Mouse (Mus musculus) adrenal gland, postnatal 4 days (tissue): ENCODE results near the gene Gsk3a. TPM values are rescaled to one million over a fixed set of nuclear protein-coding genes. Genes with fewer than 3 reads are reported as not detected.
A peak's percentile ranks its signal among the peaks of the same experiment; 100 is the strongest.

ENCODE experiments used
- DNase-seq, 2 experiments: peaks; one replicate each; pipeline ENCODE4 v3.0.0; 2021 to 2022; ENCODE audit warnings: low spot score in 2 of 2, mixed read lengths in 2 of 2
- long read RNA-seq, 2 experiments: library from polyadenylated mRNA; stranded (forward); transcript quantifications; one replicate each; pipeline ENCODE4 v2.0.0; 2021
- total RNA-seq, 2 experiments: library from RNA; stranded (reverse); gene quantifications; 2 replicates each; pipeline ENCODE4 v1.2.3; 2021

Gene Gsk3a
- total RNA-seq = 10 to 100 TPM; 84.8 to 89.3 TPM
- long read RNA-seq, experiment 1, transcript Gsk3a-201 (11 exons, 2,260 nt) = major isoform, 40 of 63 reads
- long read RNA-seq, experiment 1, partial matches to known transcripts = 7 of 63 reads
- long read RNA-seq, experiment 1, other reads (novel, unspliced or antisense) = 16 of 63 reads
- long read RNA-seq, experiment 2, transcript Gsk3a-201 (11 exons, 2,260 nt) = major isoform, 53 of 84 reads
- long read RNA-seq, experiment 2, partial matches to known transcripts = 10 of 84 reads
- long read RNA-seq, experiment 2, other reads (novel, unspliced or antisense) = 21 of 84 reads

- peak; percentile 88 to 95 for DNase-seq
These were observed at the start of gene Gsk3a for GRCm38 (mm10) chr7:25237249-25238014. Gene Gsk3a (minus strand): TSS chr7:25237851.

DNA sequence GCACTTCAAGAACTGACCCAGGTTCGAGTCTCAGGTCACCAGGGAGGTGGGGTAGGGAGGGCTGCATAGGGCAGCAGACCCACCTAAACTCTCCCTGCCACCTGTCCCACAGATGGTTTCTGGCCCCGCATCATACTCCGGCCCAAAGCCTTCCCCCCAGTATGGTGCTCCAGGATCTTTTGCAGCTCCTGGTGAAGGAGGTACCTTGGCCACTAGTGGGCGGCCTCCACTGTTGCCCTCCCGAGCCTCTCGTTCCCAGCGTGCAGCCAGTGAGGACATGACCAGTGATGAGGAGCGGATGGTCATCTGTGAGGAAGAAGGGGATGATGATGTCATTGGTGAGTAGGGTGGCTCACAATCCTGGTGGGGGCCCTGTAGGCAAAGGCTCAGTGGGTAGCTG, 49.3 kb upstream of the Gsk3a start:
- no peak for DNase-seq

DNA sequence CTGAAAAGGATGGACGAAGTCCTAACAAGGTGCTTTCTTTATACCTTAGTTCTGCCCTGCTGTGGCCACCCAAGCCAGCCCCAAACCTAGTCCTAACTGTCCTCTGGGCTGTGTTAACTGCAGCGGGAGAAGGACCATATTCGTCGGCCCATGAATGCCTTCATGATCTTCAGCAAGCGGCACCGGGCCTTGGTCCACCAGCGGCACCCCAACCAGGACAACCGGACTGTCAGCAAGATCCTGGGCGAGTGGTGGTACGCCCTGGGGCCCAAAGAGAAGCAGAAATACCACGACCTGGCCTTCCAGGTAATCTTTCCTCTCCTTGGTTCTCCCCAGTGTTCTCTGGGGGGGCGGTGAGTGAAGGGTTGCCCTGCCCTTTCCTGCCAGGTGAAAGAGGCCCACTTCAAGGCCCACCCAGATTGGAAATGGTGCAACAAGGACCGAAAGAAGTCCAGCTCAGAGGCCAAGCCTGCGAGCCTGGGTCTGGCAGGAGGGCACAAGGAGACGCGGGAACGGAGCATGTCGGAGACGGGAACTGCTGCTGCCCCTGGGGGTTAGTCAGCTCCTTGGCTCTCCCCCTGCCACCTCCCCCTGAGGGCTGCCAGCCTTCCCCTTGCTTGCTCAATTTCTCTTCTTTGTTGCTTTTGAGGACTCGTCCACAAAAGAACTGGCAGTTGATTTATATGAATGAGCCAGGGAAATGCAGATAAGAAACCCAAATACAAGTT, 48.0 kb upstream of the Gsk3a start:
- no peak for DNase-seq

DNA sequence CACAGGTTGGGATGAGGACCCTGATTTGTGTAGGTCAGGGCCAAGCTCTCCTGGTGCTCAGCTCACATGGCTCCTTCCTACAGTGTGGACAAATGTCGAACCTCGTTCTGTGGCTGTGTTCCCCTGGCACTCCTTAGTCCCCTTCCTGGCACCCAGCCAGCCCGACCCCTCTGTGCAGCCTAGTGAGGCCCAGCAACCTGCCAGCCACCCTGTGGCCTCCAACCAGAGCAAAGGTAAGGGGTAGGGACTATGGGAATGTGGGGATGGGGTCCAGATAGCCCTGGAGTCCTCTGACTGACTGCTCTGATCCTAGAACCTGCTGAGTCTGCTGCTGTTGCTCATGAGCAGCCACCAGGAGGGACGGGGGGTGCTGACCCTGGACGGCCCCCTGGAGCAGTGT, 47.1 kb upstream of the Gsk3a start:
- no peak for DNase-seq

DNA sequence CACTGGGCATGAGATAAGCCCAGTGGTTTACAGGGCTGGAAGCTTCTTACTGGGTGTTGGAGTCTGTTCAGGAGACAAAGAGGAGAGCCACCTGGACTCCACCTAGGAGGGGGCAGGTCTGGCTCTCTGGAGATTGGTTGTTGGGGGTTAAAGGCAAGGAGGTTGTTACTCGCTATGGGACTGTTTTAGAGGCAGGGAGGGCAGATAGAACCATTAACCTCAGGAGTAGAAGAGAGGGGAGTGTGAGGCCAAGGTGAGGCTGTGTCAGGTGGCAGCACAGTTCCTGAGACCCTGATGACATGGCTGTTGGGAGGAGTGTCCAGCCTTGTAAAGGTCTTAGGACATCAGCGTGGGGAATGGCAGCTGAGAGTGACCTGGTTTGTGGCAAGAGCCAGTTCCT, 46.5 kb upstream of the Gsk3a start:
- DNase-seq = no peak

DNA sequence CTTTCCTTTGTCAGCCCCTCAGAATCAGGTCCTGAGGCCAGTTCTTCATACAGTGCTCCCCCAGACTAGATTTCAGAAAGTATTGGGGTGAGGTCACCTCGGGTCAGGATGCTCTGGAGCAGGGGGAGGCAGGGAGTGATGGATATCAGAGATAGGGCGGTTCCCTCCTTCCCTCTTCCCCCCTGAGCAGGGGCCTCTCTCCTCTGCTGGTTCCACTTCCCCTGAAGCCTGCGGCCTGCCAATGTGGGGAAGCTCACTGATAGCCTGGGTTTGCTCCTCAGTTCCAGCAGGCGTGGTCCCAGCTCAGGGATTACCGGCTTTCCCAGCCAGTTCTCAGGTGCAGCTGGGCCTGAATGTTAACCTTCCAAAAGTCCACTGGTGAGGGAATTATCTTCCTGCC, 46.0 kb upstream of the Gsk3a start:
- DNase-seq = no peak

DNA sequence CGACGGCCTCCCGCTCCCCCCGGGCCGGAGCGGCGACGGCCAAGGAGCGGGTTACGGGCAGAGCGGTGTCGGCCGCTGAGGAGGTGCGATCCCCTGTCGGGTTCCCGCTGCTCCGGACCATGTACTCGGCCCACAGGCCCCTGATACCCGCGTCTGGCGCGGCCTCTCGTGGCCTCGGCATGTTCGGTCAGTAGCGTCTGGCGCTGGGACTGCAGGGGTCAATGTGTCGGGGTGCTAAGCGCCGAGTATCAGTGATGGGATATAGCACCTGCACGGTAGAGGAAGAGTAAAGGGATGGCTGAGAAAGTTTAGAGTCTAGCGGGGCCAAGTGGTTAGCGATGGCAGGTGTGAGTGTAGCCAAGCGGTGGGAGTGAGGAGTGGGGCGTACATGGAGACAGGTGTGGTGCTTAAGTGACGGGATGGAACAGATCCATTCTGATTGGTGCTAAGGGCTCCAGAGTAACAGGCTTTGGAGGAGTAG, 45.1 kb upstream of the Gsk3a start:
- peak in 1 of 2 experiments; percentile 35 for DNase-seq

DNA sequence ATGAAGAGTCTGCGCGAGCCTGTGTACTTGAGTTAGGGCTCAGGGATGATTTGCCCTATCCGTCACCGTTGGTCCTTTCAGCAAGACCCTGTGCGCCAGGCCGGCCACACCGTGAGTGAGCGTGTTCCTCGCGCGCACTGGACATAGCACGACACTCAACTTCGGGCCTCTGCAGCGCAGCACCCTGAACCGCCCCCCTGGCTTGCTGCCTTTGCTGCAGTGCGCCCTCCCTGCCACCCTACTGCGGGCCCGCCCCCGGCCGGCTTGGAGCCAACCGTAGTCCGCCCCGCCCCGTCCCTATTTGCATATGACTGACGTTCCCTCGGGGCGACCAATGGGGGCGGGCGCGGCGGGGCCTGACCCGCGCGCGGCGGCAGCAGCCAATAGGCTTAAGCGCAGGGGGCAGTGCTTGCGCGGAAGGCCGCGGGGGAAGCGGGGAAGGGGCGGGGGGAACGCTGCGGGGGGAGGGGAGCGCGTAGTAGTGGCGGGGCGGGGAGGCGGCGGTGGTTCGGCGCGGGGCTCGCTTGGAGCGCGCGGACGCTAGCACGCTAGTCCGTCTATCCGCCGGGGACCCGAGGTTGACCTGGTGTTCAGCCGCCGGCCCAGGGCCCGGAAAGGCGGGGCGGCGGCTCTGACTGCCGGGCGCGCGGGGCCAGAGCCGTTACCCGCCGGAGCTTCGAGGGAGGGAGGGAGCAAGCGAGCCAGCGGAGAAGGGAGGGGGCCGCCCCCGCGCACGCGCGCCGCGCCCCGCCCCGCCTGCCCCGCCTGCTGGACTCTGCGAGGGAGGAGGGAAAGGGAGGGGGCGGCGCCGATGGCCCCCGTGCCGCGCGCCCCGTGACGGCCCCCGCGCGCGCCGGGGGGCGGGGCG, 44.3 kb upstream of the Gsk3a start:
- peak; percentile 99 for DNase-seq

DNA sequence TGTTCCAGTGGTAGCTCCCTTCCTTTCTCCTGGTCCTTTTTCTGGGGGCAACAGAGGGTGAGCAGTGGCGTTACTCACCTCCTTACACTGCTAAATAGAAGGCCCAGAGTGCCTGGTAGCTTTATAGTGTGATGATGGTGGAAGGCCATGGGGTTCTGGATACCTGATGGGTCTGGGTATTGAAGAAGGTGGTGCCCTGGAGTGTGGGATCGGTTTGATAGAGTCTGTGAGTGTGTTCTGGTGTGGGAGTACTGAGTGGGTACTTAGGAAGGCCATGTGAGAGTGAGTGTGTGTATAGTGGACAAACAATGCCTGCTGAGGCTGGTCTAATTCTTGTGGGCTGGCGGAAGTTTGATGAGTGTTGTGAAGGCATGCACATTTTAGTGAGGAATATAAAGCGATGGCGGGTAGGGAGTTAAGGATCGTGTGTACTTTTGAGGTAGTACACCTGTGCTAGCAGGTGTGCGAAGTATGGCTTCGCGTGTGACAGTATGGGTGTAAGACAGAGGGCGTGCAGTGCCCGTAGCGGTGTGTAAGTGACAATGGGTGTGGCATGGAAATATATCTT, 43.6 kb upstream of the Gsk3a start:
- DNase-seq = no peak

GRCm38 (mm10) chr7:25279861-25280791, 42.5 kb upstream of the Gsk3a start:
- DNase-seq = peak in 1 of 2 experiments; percentile 33

DNA sequence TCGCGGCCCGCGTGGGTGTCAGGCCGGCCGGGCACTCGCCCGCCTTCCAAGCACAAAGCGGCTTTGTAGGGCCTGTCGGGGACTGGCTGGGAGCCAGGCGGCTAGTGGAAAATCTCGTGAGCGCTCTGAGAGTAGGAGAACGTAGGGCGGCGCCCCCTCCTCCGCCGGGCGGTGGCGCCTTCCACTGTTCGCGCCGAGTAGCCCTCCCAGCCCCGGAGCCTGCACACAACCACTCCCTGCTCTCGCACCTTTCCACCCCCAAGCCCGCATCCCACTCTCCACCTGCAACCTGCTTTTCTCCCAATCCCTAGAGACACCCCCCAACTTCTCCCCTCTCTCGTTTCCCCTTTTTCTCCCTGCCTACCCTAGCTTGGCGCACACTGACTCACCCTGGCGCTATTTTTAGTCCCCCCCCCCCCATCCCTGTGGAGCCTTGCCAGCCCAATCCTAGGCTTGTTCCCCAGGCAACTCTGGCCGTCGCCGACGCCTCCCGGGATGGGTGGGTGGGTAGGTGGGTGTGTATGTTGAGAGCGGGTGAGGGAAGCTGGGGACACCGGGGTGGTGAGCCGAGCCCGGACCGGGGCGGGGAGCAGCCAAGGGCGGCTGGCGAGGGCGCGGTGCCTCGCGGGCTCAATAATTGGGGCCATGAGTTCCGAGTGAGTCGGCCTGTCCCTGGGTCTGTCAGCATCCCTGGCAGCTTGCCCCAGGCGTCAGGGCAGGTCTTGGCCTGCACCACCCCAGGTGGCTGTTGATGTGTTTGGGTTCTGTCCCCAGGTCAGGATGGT, 41.6 kb upstream of the Gsk3a start:
- peak; percentile 62 to 66 for DNase-seq

DNA sequence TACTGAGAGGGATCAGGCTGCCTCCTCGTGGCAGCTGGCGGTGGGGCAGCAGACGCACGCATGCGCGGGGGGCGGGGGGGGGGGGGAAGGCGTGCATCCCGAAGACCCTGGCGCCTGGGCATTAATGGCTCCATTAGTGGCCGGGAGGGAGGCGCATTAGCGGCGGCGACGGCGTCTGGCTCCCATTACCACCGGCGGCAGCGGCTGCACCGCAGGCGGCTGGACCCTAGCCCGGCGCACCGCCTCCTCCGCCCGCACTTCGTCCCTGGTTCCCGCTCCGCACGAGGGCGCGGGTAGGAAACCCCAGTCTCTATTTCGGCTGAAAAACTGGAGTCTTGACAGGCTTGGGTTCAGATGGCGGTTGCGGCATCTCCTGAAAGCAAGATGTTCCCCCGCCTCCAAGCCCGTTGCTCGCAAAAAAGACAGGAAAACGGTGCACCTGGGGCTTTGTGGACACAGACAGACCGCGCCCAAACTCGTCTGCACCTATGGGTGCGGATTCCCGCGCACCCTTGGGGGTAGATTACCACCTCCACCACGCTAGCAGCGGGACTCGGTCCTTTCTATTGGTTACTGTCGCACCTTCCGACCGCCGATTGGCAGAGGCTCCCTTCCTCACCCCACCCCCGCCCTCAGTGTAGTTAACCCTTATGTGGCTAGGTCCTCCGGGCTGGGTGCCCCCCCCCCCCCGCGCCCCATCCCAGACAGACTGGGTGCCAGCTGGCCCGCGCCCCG, 40.9 kb upstream of the Gsk3a start:
- DNase-seq = peak in 1 of 2 experiments; percentile 60

GRCm38 (mm10) chr7:25277998-25278340, 40.3 kb upstream of the Gsk3a start:
- DNase-seq = no peak

DNA sequence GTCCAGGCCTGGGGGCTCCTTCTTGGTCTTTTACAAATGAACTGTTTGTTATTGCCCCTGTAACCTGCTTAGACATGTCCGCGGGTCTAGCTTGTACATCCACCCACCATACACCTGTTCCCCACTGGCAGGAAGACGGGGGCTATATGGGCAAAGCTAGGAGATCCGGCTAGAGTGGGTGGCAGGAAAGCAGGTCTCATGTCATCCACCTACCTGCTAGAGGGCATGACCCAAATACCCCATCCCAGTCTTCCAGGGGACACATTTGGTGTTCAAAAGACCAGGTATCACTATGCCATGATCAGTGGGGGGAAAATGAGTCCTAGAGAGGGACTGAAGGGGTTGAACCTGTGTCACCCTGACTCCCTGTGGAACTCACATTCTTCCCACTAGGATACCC, 39.8 kb upstream of the Gsk3a start:
- no peak for DNase-seq

DNA sequence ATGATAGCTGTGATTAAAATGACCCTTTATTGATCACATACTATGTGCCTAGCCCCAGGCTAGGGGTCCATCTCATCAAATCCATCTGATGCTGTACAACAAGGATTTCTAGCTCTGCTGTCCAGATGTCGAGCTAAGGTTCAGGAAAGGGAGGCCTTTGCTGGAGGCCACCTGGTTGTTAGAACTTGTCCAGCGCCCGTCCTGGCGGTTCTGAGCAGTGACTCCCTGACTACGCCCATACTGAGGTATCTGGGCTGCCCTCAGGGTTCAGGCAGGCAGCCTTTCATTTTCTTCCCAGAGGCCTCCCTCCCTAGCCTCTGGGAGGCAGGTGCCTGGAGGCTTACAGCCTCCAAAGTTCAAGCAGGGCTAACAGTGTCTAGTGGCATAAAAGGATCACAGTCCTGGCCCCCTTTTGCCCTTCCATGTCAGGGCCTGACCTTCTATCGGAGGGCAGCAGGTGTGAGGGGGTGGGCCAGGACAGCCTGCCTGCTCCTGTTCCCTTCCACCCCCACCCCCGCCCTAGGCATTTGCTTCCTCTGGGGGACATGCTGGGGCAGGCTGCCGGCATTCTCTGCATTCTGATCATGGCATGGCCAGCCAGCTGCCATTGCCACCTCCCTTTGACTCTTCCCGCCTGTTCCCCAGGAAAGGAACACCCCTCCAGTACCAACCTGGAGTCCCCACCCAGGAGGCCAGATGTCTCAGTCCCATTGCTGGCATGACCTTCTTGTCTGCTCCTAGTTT, 38.1 kb upstream of the Gsk3a start:
- DNase-seq = no peak

DNA sequence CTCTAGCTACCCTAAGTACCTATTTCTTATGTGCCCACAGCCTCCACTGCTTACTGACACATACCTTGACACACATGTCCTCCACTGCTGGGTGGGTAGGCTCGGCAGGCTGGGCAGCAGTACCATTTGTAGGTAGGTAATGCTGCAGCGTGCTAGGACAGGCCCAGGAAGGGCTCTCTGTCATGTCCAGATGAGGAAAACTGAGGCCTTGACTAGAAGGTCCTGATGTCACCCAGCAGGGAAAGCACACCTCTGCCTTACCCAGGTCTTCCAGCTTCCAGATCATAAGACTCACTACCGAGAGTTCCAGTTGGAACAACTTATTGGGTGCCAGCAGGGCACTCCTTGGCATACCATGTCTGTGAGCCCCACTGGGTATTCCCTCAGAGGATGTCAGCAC, 37.3 kb upstream of the Gsk3a start:
- no peak for DNase-seq

DNA sequence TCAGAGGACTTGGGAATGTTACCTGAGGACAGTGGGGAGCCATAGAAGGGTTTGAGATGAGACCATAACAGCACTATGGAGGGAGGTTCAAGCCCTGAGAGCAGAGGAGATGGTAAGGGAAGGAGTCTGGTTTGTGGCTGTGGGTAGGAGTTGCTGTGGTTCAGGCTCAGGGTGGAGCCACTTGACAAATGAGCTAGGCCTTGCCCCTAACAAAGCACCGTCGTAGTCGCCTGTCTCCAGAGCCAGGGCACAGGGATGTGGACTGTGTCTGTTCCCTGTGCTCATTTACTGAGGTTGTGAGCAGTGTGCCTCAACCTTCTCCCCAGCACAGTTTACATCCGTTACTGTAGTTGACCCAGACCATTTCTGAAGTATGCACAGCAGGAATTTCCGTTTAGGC, 36.9 kb upstream of the Gsk3a start:
- DNase-seq = no peak
